Mouse (Mus musculus) gastrocnemius, postnatal 4 days (tissue): ENCODE results near the gene Fam169b. TPM values are rescaled to one million over a fixed set of nuclear protein-coding genes. Genes with fewer than 3 reads are reported as not detected.

Source experiments
- DNase-seq, 2 experiments: peaks; one replicate each; pipeline ENCODE4 v3.0.0; 2021 to 2022; ENCODE audit warnings: low spot score in 2 of 2, mixed read lengths in 2 of 2
- total RNA-seq, 2 experiments: library from RNA; stranded (reverse); gene quantifications; 2 replicates each; pipeline ENCODE4 v1.2.3; 2021

The Fam169b gene
- total RNA-seq, 2 experiments from 2014 or later, result 1.0 to 1.3 TPM

DNA sequence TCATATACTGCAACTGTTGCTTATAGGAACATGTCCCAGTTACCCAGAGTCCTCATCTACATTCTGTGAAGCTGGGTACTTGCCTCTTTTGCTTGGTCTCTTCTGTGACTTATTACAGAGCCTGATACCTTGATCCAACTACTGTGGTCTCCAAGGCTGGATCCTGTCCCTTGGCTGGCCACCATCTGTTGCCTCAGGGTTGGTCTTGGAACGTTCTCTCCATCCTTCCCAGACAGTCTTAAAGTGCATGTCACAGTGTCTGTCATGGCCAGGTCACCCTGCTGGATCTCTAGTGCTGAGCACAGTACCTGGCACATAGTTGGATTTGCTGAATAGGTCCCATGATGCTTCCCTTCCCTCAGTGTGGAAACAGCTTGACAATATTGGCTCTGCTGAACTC is 40.6 kb downstream of the Fam169b start:
- DNase-seq, result no peak

DNA sequence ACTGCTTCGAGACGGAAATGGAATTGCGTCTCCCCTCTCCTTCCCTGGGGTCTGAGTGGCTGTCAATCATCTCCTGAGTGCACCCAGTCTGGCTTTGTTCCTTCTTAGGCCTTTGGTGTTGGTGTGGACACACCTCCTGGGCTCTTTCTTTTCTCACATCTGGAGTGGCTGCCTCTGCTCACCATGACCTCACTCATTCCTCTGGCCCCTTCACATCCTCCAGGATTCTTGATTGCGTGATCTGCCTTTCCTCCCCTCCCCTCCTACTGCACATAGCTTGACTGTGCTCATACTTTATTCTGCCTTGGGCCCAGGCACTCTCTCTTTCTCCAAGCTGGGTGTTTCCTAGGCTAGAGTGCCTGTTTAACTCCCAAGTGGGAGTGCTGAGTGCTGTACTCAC is 41.4 kb downstream of the Fam169b start:
- DNase-seq, result no peak

DNA sequence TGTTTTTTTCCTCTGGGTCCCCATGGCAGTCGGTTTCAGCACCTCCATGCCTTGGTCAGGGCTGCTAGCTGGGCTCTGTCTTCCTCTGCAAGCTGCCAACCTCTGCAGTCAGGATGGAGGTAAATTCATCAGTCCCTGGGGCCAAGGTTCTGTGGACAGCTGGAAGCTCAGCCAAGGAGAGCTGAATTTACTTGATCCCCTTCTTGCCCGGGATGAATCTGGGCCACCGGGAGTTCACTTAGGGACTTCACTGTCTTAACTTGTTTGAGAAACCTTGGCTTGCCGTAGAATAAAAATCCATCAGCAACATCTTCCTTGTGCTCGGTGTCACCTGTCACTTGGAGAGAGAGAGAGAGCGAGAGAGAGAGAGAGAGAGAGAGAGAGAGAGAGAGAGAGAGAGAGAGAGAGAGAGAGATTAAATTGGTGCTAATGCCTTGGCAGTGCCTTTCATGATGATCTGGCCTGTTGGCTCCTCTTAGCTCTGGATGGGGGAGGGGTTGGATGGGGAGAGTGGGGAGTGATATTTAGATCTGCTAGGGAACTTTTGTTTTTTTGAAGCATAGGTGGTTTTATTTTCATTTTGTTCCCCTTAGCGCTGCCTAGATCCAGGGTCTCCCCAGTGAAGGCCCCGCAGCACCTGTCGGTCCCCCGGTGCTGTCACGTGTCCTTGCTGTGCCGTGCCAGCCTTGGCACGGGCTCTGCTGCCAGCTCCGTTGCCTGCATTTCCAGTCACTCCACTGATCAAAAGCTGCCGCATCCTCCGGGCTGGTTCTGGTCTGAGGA is 44.6 kb downstream of the Fam169b start:
- peak in 1 of 2 experiments; percentile 21 for DNase-seq

GRCm38 (mm10) chr7:68318979-68319378 is 45.3 kb downstream of the Fam169b start:
- no peak for DNase-seq

- DNase-seq, result no peak
Observed at GRCm38 (mm10) chr7:68320078-68320810, 46.6 kb downstream of the Fam169b start.

- DNase-seq, result no peak
Observed at GRCm38 (mm10) chr7:68323051-68323450, 49.4 kb downstream of the Fam169b start.

DNA sequence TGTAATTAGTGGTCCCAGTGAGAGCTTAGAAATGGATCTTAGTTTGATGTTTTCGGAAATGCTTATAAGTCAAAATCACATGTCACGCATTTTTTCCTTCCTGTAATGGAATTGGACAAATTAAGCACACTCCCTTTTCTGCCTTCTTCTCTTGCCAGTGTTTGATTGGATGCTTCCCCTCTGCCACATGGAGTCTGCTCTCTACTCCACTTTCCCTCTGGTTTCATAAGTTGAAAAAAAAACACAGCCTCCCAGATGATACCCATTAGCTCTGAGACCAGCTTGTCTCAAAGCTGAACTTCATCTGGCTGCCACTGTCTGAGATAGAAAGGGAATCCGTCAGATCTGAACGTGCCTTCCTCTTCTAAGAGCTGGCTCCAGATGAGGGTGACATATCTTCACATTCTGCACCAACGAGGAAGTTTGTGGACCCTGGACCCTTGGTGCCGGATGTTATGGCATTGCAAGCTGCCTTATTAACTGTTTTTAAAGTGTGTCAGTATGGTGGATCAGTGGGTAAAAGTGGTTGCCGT is 52.6 kb downstream of the Fam169b start:
- no peak for DNase-seq

- no peak for DNase-seq
Observed at GRCm38 (mm10) chr7:68329000-68329399, 55.4 kb downstream of the Fam169b start.

DNA sequence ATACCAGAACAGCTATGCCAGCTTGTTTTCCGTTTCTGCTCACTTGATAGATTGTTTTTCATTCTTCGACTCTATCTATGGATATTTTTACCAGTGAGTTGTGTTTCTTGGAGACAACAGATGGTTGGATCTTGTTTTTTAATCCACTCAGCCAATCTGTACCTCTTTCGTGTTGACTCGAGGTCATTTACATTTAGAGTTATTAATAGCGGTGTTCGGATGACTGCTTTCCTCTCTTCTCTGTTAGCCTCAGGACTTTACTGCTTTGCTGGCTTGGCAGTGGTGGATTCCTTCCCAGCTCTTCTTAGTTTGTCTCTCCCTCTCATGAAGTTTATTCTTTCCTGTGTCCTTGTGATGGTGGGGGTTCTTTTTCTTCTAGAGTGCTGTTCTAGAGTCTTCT is 59.2 kb downstream of the Fam169b start:
- DNase-seq, result no peak

GRCm38 (mm10) chr7:68337080-68337781 is 63.6 kb downstream of the Fam169b start:
- DNase-seq, result no peak

DNA sequence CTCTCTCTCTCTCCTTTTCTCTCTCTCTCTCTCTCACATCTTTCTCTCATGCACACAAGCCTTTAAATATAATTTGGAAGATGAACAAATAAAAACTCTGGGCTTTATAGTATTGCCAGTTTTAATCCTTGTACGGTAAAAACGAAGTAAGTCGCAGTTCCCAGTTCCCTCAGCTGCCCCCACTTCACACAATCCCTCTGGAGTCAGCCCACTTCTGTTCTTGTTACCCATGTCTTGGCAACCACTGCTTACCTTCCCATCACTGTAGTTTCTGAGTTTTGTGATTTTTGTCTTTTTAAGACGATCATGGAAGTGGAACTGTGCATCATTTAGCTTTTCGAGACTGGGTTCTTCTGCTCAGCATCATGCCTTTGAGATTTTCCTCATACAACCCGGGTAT is 65.0 kb downstream of the Fam169b start:
- no peak for DNase-seq

DNA sequence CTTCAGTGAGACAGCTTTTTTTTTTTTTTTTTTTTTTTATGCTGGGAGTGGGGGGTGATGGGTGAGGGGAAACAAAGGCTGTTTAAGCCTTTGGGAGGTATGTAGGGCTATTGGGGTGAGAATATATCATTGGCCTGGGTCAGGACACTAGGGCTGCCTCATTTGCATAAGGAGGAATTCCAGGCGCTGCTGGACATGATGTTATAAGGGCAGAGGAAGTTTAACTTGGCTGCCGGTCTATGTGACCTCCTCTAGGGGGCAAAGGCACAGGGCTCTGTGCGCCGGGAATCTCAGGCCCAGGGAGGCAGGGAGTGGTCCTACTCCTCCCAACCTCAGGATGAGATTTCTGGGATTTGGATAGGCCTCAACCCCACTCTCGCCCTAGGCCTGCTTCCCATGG is 70.9 kb downstream of the Fam169b start:
- no peak for DNase-seq

GRCm38 (mm10) chr7:68345963-68346362 is 72.3 kb downstream of the Fam169b start:
- no peak for DNase-seq

DNA sequence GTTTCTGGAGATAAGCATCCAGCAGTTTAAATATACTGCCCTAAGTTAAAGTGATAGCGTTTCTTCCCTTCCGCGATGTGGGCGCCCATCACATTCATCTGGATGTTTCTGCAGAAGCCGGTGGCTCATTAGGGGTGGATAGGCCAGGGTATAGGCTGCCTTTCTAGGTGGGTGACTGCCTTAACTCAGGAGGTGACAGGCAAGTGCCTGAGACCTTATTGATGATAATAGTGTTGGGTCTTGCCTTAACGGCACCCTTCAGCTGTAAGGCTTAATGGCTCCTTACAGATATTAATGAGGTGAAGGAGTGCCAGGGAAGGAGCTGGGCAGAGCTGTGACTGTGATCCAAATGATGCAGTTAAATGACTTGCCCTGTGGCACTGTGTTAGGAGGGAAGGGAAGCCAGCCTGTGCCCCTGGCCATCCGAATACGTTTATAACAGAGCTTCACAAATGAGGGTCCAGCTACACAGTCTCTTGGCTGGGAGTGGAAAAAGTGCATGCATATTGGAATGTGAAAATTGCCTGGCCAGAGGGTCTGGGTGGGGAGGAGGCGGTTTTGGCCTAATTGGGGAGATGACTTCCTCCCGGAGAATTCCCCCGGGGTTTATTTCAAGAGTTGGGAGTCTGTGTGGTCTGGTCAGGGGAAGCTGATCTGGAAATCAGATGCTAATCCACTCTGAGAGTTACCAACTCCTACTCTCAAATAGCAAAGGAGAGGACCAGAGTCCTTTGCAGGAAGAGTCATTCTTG is 81.9 kb downstream of the Fam169b start:
- no peak for DNase-seq

- no peak for DNase-seq
Observed at GRCm38 (mm10) chr7:68357407-68357806, 83.8 kb downstream of the Fam169b start.

DNA sequence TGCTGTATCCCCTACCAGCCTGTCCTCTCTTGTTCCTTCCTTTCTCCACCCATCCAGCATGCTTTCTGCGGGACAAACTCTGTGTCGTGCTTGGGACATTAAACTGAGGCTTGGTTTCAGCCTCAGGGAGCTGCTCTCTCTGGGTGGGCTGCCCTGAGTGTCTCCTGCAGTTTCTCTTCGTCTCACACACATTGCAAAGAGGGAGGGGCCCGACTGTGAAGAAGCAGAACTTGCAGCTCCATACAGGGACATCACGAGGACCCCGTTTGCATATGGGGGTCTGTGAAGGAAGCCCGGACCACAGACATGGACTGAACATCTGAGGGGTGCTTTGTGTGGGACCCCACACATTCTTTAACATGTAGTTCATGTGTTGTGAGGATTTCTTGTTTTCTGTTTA is 89.0 kb downstream of the Fam169b start:
- no peak for DNase-seq

DNA sequence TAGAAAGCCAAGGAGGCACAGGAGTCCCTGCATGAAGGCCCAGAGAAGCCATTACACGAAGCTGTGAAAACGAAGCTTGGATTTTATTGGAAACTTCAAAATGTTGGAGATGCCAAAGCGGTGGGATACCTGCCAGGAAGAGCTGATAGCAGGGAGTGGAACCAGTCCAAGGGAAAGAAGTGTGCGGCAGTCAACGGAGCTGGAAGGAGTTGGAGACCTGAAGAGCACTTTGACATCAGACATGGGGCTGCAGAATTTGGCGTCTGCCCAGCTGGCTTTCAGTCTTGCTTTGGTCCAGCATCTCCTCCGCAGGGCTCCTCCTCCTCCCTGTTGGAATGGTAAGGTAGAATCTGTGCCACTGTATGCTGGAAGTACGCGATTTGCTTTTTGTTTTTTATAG is 92.1 kb downstream of the Fam169b start:
- peak in 1 of 2 experiments; percentile 31 for DNase-seq

DNA sequence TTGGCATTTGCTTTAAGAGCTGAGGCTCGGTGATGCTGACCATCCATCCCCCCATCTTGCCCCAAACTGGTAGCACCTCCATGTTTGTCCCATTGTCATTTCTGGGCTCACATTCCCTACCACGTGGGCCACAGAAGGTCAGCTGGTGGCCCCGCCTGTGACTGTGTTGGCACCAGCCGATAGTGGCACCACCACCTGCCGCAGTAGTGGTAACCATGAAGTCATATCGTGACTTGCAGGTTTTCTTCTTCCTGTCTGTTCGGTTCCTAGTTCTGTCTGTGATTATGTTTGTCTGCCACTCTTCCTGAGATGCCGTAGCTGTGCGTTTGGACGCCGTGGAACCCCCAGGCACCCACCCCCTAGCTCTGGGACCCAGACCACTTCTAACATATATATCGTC is 95.3 kb downstream of the Fam169b start:
- DNase-seq, result no peak

DNA sequence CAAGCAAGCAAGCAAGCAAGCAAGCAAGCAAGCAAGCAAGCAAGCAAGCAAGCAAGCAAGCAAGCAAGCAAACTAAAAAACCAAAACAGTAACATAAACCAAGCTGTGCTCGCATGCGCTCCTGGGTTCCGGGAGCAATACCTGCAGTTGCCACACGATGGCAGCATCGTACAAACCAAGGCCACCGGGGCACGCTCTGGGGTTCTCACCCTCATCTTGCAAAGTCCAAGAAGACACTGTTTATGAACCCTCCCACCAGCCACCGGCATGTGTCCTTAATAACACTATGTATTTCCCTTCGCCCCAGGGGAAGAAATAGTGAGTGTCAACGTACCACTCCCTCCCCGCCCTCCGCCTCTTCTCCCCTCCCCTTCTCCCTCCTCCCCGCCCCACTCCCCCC is 96.1 kb downstream of the Fam169b start:
- peak; percentile 59 to 74 for DNase-seq

GRCm38 (mm10) chr7:68374109-68374857 is 100.6 kb downstream of the Fam169b start:
- DNase-seq, result peak; percentile 37 to 67
